Mouse (Mus musculus): ENCODE measurements around the gene Rps7. TPM values are rescaled to one million over a fixed set of nuclear protein-coding genes. Genes with fewer than 3 reads are reported as not detected.
A peak's percentile ranks its signal among the peaks of the same experiment; 100 is the strongest.

Rps7 gene
- polyA plus RNA-seq, 1 experiment from 2014 or later, result 607 TPM

DNA sequence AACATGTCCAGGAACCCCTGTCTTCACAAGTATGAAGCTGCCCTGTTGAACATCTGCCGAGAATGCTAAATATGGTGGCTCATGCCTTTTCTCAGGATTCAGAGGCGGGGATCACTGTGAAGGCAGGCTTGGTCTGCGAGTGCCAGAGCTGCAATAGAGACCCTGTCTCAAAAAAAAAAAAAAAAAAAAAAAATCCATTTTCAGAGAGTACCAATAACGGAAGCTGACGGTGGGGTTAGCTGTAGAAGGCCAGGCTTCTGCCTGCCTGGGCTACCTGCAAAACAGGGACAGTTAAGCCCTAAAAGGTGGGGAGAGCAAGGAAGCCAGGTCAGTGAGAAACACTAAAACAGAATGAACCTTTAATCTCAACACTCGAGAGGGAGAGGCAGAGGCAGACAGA lies 790 bp upstream of the Rps7 start:
- ATAC-seq (ENCODE audit: insufficient read depth, low FRiP score, low read depth), result no peak
- Histone ChIP-seq H3K9ac (no peak overlapping the region), H3K4me3 (replicated peaks) (peak overlapping the region; percentile 79)

DNA sequence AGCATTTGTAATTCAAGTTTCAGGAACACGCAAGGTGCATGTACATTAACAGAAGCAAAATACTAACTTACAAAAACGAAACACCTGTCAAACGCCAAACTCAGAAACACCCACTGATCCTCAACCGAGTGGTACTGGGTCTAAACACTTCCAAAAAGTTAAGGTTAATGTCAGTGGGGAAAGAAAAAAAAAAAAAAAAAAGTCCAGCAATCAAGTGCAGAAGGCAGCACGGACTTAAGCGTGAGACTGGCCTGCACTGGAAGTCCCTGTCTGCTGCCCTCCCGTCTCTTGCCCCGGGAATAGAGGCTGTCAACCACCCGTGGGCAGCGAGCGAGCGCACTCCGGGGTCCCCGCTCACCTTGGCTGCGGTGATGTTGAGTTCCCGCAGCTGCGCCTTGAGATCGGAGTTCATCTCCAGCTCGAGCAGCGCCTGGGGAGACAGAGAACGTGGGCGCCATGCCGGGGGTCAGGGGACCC lies 657 bp downstream of the Rps7 start:
- peaks cover 14% of the 10 kb centered on the region for H3K4me1 ChIP-seq
- no peaks in the 10 kb centered on the region for H3K9me3 ChIP-seq
- peaks cover 28% of the 10 kb centered on the region for H3K36me3 ChIP-seq
- peak overlapping the region; percentile 62 for H3K4me2 ChIP-seq
- H3K4me3 ChIP-seq (replicated peaks), result peak overlapping the region; percentile 79
- H3K27me3 ChIP-seq (replicated peaks), result no peaks in the 10 kb centered on the region
- peak overlapping the region; percentile 85 for H3K9ac ChIP-seq
- ATAC-seq (ENCODE audit: insufficient read depth, low FRiP score, low read depth), result 0 out of 2 replicates have a peak, but pooled peaks have one; percentile 5
- H3K27ac ChIP-seq, result peak overlapping the region; percentile 84
- under 1% methylated on average over 23 of the region's 23 CpGs for WGBS

More for the DNA sequence above, 790 bp upstream of the Rps7 start:
- H3K36me3 ChIP-seq, result peaks cover 17% of the 10 kb centered on the region
- H3K4me1 ChIP-seq, result peaks cover 14% of the 10 kb centered on the region
- H3K27me3 ChIP-seq (replicated peaks), result no peaks in the 10 kb centered on the region
- WGBS, result 84% methylated on average over 6 of the region's 6 CpGs
- H3K27ac ChIP-seq, result no peak overlapping the region
- H3K4me2 ChIP-seq, result peak overlapping the region; percentile 59
- no peaks in the 10 kb centered on the region for H3K9me3 ChIP-seq

DNA sequence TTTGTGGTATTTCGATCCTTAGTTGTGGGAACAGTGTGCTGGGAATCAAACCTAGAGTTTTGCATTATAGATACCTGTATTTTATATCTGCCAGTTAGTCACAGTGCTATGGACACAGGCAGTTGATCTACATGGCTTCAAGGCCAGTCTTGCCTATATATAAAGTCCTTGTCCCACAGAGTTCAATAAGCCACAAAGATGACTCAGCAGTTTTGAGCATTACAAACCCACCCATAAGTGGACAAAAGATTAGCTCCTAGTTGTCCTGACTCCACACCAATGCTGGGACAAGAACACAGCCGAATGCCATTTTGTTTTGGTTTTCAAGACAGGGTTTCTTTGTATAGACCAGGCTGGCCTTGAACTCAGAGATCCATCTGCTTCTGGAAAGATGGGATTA lies 7.3 kb downstream of the Rps7 start:
- H3K4me3 ChIP-seq (replicated peaks), result no peak overlapping the region
- no peak for ATAC-seq (ENCODE audit: insufficient read depth, low FRiP score, low read depth)
- H3K27ac ChIP-seq, result no peak overlapping the region
- no peaks in the 10 kb centered on the region for H3K9me3 ChIP-seq
- no peak overlapping the region for H3K9ac ChIP-seq
- H3K36me3 ChIP-seq, result peaks cover 38% of the 10 kb centered on the region
- 95% methylated on average over 2 of the region's 2 CpGs for WGBS
- H3K4me1 ChIP-seq, result 0 out of 2 replicates have a peak, but pooled peaks cover 6% of the 10 kb centered on the region
- H3K4me2 ChIP-seq, result no peak overlapping the region
- no peaks in the 10 kb centered on the region for H3K27me3 ChIP-seq (replicated peaks)

DNA sequence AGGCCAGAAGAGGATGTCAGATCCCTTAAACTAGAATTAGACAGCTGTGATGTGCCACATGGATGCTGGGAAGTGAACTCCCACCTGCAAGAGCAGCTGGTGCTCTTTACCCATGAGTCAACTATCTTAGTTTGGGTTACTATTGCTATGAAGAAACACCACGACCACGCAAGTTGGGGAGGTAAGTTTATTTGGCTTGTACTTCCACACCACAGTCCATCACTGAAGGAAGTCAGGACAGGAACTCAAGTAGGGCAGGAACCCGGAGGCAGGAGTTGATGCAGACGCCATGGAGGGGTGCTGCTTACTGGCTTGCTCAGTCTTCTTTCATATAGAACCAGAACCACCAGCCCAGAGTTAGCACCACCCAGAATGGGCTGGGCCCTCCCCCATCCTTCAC lies 8.7 kb downstream of the Rps7 start:
- Histone ChIP-seq H3K27me3 (replicated peaks) (no peaks in the 10 kb centered on the region), H3K4me1 (0 out of 2 replicates have a peak, but pooled peaks cover 3% of the 10 kb centered on the region), H3K9me3 (no peaks in the 10 kb centered on the region), H3K4me3 (replicated peaks) (no peak overlapping the region), H3K9ac (no peak overlapping the region), H3K27ac (no peak overlapping the region), H3K36me3 (peaks cover 28% of the 10 kb centered on the region), H3K4me2 (no peak overlapping the region)
- ATAC-seq (ENCODE audit: insufficient read depth, low FRiP score, low read depth), result no peak
- 46% methylated on average over 4 of the region's 4 CpGs for WGBS

DNA sequence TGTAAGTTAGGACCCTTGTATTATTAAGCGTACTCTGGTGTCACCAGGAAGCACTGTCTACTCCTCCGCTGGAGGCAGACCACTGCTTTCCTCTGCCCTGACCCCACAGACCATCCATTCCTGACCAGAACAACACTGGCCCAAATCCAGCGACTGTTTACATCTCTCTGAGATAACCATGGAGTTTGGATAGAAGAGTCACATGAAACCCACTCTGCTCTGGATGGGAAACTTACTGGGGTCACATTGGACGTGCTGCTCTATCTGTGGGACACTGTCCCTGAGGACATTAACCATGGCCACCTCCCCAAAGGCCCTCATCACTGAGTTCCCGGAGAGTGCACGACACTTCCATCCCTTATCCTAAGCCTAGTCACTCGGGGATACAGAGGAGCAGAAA lies 10.3 kb downstream of the Rps7 start:
- H3K4me2 ChIP-seq, result no peak overlapping the region
- no peaks in the 10 kb centered on the region for H3K9me3 ChIP-seq
- no peaks in the 10 kb centered on the region for H3K27me3 ChIP-seq (replicated peaks)
- no peak overlapping the region for H3K9ac ChIP-seq
- 66% methylated on average over 7 of the region's 7 CpGs for WGBS
- H3K36me3 ChIP-seq, result peaks cover 17% of the 10 kb centered on the region
- peaks cover 10% of the 10 kb centered on the region for H3K4me1 ChIP-seq
- no peak overlapping the region for H3K27ac ChIP-seq
- no peak for ATAC-seq (ENCODE audit: insufficient read depth, low FRiP score, low read depth)
- no peak overlapping the region for H3K4me3 ChIP-seq (replicated peaks)

DNA sequence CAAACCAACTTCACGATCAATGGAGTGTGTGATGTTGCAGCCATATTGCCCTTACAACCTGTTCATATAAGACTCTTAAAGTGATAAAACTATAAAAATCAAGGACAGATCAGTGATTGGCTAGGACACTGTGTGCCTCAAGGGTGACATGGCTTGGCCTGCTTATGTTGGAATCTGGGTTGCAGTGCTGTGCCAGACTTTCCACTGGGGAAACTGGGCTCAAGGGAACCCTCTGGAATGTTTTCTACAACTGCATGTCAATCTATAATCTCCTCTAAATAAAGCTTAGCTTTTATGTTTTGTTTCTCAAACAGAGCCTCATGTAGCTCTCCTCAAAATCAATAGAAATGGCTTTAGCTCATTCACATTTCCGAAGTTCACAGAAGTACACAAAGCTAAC lies 11.5 kb downstream of the Rps7 start:
- peaks cover 10% of the 10 kb centered on the region for H3K4me1 ChIP-seq
- H3K9me3 ChIP-seq, result no peaks in the 10 kb centered on the region
- no peak for ATAC-seq (ENCODE audit: insufficient read depth, low FRiP score, low read depth)
- WGBS, result 78% methylated on average over 2 of the region's 2 CpGs
- peaks cover 9% of the 10 kb centered on the region for H3K36me3 ChIP-seq
- no peaks in the 10 kb centered on the region for H3K27me3 ChIP-seq (replicated peaks)
- no peak overlapping the region for H3K9ac ChIP-seq
- H3K4me2 ChIP-seq, result no peak overlapping the region
- H3K27ac ChIP-seq, result no peak overlapping the region
- no peak overlapping the region for H3K4me3 ChIP-seq (replicated peaks)

DNA sequence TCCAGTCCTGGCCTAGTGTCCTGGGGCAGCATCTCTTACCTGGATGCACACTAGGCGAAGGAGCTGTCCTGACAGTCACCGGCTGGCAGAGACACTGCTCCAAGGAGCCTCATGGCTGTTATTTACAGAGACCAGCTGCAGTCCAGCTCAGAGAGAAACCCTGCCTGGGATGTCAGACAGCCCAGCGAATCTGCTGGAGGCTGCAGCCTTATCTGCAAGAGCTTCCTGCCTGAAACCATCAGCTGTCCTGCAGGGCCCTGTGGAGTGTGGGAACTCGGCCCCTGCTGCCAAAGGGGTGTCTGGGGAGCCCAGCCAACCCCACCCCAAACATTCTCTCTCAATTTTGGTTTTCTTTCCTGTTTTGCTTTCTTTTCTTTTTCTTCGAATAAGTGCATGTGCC lies 12.6 kb downstream of the Rps7 start, which contains the start of gene Colec11:
Gene Colec11 (minus strand): TSS at position 183 of the 400 bp plus-strand sequence.
- no peaks in the 10 kb centered on the region for H3K9me3 ChIP-seq
- WGBS, result 21% methylated on average over 5 of the region's 5 CpGs
- H3K9ac ChIP-seq, result no peak within 1 kb of the TSS
- H3K36me3 ChIP-seq, result no peaks in the 10 kb centered on the region
- peaks cover 10% of the 10 kb centered on the region for H3K4me1 ChIP-seq
- no peak within 1 kb of the TSS for H3K27ac ChIP-seq
- H3K27me3 ChIP-seq (replicated peaks), result no peaks in the 10 kb centered on the region
- no peak within 1 kb of the TSS for H3K4me2 ChIP-seq
- H3K4me3 ChIP-seq (replicated peaks), result no peak within 1 kb of the TSS
- ATAC-seq (ENCODE audit: insufficient read depth, low FRiP score, low read depth), result 0 out of 2 replicates have a peak, but pooled peaks have one; percentile 25

DNA sequence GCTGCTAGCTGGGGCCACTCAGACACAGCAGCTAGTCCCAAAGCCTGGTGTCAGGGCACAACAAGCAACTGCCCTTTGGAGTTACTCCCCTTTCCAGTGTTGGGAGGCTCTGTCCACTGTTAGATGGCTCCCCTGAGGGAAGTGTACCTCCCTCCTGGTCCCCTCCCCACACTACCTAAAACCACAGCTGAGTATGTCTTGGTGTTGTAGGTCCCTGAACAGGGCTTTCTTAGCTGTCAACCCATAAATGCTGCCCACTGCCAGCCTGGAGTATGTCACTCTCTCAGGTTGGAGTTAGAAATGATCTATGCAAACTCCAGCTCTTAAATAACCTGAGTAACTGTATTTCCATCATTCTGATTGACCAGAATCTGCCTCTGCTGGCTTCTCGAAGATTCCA lies 13.1 kb downstream of the Rps7 start:
- ATAC-seq (ENCODE audit: insufficient read depth, low FRiP score, low read depth), result no peak
- H3K9ac ChIP-seq, result no peak overlapping the region
- no peaks in the 10 kb centered on the region for H3K36me3 ChIP-seq
- no peak overlapping the region for H3K27ac ChIP-seq
- peaks cover 10% of the 10 kb centered on the region for H3K4me1 ChIP-seq
- H3K9me3 ChIP-seq, result no peaks in the 10 kb centered on the region
- H3K4me3 ChIP-seq (replicated peaks), result no peak overlapping the region
- H3K4me2 ChIP-seq, result no peak overlapping the region
- H3K27me3 ChIP-seq (replicated peaks), result no peaks in the 10 kb centered on the region
- 63% methylated on average over 1 of the region's 1 CpGs for WGBS

DNA sequence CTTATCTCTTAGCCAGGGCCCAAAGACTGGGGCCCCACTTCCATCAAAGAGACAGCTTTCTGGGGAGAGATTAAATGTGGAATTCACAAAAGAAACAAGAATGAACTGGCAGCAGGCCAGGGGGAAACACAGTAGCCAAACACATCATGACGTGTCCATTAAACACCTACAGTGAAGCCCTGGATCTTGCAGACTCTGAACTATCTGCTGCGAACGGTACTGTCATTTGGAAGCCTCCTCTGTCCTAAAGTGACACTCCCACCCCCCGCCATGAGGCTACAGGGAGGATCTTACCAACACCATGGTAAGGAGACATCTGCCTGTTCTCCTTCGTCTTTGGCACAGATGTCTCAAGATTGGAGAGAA lies 13.6 kb downstream of the Rps7 start:
- Histone ChIP-seq H3K9ac (no peak overlapping the region), H3K9me3 (no peaks in the 10 kb centered on the region), H3K27ac (no peak overlapping the region), H3K4me1 (peaks cover 10% of the 10 kb centered on the region), H3K4me3 (replicated peaks) (no peak overlapping the region), H3K27me3 (replicated peaks) (no peaks in the 10 kb centered on the region), H3K4me2 (no peak overlapping the region), H3K36me3 (no peaks in the 10 kb centered on the region)
- WGBS, result 18% methylated on average over 5 of the region's 5 CpGs
- no peak for ATAC-seq (ENCODE audit: insufficient read depth, low FRiP score, low read depth)

DNA sequence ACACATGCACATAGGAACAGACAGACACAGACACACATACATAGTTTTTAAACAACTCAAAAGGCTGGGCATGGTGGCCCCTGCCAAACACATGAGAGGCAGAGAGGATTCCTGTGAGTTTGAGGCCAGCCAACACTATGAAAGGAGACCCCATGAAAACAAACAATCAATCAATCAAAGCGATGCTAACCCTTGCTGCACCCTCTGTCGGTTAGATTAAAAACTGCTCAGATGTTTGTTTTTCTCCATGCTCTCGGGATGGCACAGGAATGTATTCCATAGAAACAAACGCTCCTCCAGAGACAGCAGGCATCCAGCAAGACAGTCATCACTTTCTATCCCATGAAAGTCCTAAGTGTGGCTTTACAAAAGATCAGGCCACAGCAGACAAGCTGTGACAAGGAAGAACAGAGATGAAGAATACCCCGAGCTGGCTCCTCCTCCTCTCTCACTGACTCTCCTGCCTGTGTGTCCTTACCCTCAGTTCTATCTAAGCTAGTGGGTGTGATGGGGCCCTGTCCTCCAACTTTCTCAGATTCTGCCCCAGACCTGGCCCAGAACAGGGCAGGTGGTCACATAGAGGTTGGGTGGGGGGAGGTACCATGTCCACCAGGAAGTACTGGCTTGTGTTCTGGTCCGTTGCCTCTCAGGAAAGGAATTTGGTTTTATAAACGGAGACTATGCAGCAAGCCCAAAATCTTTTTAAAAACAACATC lies 14.1 kb downstream of the Rps7 start:
- Histone ChIP-seq H3K4me2 (no peak overlapping the region), H3K36me3 (no peaks in the 10 kb centered on the region), H3K27ac (no peak overlapping the region), H3K9me3 (no peaks in the 10 kb centered on the region), H3K4me3 (replicated peaks) (no peak overlapping the region), H3K4me1 (peaks cover 10% of the 10 kb centered on the region), H3K9ac (no peak overlapping the region), H3K27me3 (replicated peaks) (no peaks in the 10 kb centered on the region)
- ATAC-seq (ENCODE audit: insufficient read depth, low FRiP score, low read depth), result no peak
- 10% methylated on average over 7 of the region's 7 CpGs for WGBS

DNA sequence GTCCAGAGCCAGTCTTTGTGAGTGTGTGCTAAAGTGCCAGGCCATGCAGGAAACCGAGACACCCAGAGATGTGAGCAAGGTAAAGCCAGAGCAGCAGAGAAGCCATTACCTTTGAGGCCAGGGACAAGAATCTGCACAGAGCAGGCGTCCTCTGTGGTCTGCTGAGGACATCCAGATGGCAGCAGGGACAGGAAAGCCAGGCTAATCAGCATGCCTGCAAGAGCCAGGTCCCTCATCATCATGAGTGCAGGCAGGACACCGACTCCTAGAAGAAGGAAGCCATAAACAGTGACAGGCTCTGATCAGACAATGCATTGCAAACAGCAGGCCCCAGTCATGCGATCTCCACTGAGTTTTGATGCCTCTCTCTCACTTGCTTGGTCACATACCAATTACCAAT lies 18.5 kb downstream of the Rps7 start:
- WGBS, result 56% methylated on average over 4 of the region's 4 CpGs
- no peak overlapping the region for H3K4me2 ChIP-seq

DNA sequence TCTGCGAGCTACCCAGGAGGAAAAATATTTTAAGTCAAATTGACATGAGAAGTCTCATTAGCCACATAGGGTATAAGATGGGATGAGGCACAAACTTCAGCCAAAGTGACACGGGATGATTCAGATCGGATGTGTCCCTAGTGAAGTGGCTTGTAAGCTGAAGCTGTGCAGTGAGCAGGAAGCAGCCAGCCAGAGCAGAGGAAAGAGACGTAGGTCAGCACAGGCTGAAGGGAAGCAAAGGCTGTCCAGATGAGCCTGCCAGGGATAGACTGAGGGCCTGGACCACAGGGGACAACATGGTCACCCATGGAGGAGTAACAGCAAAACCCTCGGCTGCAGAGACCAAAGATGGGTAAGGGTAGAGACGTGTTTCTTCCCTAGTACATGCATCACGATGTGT lies 21.4 kb downstream of the Rps7 start:
- no peak overlapping the region for H3K4me3 ChIP-seq (replicated peaks)
- no peak overlapping the region for H3K4me2 ChIP-seq
- no peak overlapping the region for H3K9ac ChIP-seq
- ATAC-seq (ENCODE audit: insufficient read depth, low FRiP score, low read depth), result no peak
- no peak overlapping the region for H3K27ac ChIP-seq
- 74% methylated on average over 7 of the region's 7 CpGs for whole genome bisulfite sequencing
- no peaks in the 10 kb centered on the region for H3K4me1 ChIP-seq
- H3K27me3 ChIP-seq (replicated peaks), result no peaks in the 10 kb centered on the region
- H3K36me3 ChIP-seq, result no peaks in the 10 kb centered on the region
- no peaks in the 10 kb centered on the region for H3K9me3 ChIP-seq

More for the DNA sequence above, 18.5 kb downstream of the Rps7 start:
- H3K4me1 ChIP-seq, result peaks cover 9% of the 10 kb centered on the region
- no peaks in the 10 kb centered on the region for H3K36me3 ChIP-seq
- no peak overlapping the region for H3K9ac ChIP-seq
- H3K27me3 ChIP-seq (replicated peaks), result no peaks in the 10 kb centered on the region
- H3K27ac ChIP-seq, result no peak overlapping the region
- H3K4me3 ChIP-seq (replicated peaks), result no peak overlapping the region
- no peaks in the 10 kb centered on the region for H3K9me3 ChIP-seq
- ATAC-seq (ENCODE audit: insufficient read depth, low FRiP score, low read depth), result no peak
